Mouse (Mus musculus) lung, embryonic 15.5 days (tissue): ENCODE measurements around the gene Gatd1. TPM values are rescaled to one million over a fixed set of nuclear protein-coding genes. Genes with fewer than 3 reads are reported as not detected.

ENCODE experiments used
- ATAC-seq: fragments of 200-750 bp; cut with Nextera tagmentation; 2 replicates; pipeline ENCODE4 v1.8.0; 2017; ENCODE audit warnings: moderate number of reproducible peaks, borderline replicate concordance; ENCODE audit not compliant: low FRiP score, low TSS enrichment; ENCODE audit errors: extremely low read depth
- H3K27ac ChIP-seq: fragments of 300-500 bp; sonication (generic); 2 replicates; pipeline ENCODE4 v1.5.1; 2015; ENCODE audit warnings: moderate library complexity, mild to moderate bottlenecking, inconsistent platforms
- H3K27me3 ChIP-seq: fragments of 300-500 bp; sonication (generic); 2 replicates; pipeline ENCODE4 v1.6.1; 2015; ENCODE audit warnings: inconsistent platforms
- H3K36me3 ChIP-seq: fragments of 300-500 bp; sonication (generic); 2 replicates; pipeline ENCODE4 v1.6.1; 2015; ENCODE audit warnings: inconsistent platforms
- H3K4me1 ChIP-seq: fragments of 300-500 bp; sonication (generic); 2 replicates; pipeline ENCODE4 v1.6.1; 2015; ENCODE audit warnings: inconsistent platforms
- H3K4me2 ChIP-seq: fragments of 300-500 bp; sonication (generic); 2 replicates; pipeline ENCODE4 v1.6.1; 2015; ENCODE audit warnings: inconsistent platforms, mild to moderate bottlenecking, moderate library complexity
- H3K4me3 ChIP-seq: fragments of 300-500 bp; sonication (generic); 2 replicates; pipeline ENCODE4 v1.5.1; 2015; ENCODE audit warnings: mild to moderate bottlenecking, inconsistent platforms
- H3K9ac ChIP-seq: fragments of 300-500 bp; sonication (generic); 2 replicates; pipeline ENCODE4 v1.6.1; 2015; ENCODE audit warnings: inconsistent platforms
- H3K9me3 ChIP-seq: fragments of 300-500 bp; sonication (generic); 2 replicates; pipeline ENCODE4 v1.6.1; 2016; ENCODE audit warnings: inconsistent platforms
- WGBS: fragments of 180-500 bp; shearing (Covaris S2); methylation state at CpG from one replicate; pipeline ENCODE4 v1.1.7; 2015; 5-methylcytosine and 5-hydroxymethylcytosine counted together
- polyA plus RNA-seq: library from polyadenylated mRNA; unstranded; fragments of >200 nt; fragmentation: Nextera tagmentation; extraction: Ambion mirVana; gene quantifications from 2 replicates; pipeline ENCODE4 v1.2.1, GENCODE M21; 2015

The Gatd1 gene
- polyA plus RNA-seq = 50.8 and 51.8 TPM in 2 replicates

DNA sequence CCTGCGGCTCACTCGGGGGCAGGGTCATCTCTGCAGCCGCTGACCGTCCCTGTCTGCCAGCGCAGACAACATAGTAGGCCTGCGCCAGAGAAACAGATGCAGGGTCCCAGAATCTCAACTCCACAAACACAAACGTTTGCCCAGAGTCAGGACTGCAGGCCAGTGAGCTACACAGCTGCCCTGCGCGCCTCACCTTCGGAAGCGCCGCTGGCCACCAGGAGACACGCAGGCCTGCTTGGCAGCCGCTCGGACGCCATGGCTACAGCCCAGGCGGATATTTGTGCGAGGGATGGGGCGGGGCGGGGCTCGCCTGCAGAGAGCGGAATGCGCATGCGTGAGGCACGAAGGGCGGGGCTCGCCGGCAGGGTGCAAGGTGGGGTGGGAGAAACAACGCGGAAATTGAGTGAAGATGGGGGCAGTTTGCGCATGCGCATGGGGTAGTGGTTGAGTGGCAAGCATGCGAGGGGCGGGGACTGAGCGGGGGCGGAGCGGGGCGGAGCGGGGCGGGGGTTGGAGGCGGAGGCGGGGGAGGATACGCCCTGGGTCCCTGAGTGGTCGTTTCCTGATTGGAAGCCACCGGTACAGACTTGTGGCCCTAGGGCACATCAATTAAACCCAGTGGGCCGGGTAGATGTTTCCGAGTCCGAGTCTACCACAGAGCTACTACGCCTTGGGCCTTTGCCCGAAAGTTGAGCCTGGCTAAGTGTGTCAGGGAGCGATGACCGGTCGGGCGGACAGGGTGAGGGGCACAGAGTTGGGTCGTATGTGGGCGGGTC, at the start of gene Gatd1:
Gene Gatd1, minus strand, starts transcription at position 328 of the 776 bp plus-strand sequence.
- peak within 1 kb of the TSS; percentile 77 for H3K27ac ChIP-seq
- ATAC-seq = peak; percentile 92
- H3K36me3 ChIP-seq = peaks cover 16% of the 10 kb centered on the region
- peak within 1 kb of the TSS; percentile 89 for H3K9ac ChIP-seq
- H3K4me3 ChIP-seq = peak within 1 kb of the TSS; percentile 85
- H3K4me1 ChIP-seq = peaks cover 19% of the 10 kb centered on the region
- WGBS = under 1% methylated on average over 56 of the region's 56 CpGs
- no peaks in the 10 kb centered on the region for H3K27me3 ChIP-seq
- H3K4me2 ChIP-seq = peak within 1 kb of the TSS; percentile 87
- no peaks in the 10 kb centered on the region for H3K9me3 ChIP-seq

DNA sequence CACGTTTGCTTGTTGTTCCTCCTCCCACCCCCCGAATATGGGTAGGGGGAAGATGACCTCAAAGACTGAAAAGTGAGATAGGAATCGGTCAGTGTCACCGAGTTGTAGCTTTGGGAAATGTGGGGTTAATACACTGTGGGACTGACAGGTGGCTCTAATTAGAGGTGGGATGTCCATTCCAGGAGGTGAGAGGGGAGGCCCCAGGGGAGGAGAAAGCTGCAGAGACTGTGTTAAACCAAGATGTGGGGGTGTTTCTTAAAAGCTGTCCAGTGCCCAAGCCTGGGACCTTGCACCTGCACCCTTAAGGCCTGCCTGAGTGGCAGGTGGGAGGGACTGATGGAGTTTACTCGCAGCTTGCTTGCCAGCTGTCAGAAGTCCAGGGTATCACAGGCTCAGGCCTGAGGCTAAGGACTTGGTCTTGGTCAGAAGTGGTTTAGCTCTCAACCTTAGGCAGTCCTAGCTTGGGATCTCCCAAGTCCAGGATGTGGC, 48.4 kb upstream of the Gatd1 start:
- H3K36me3 ChIP-seq = 0 out of 2 replicates have a peak, but pooled peaks cover 3% of the 10 kb centered on the region
- H3K4me1 ChIP-seq = peaks cover 66% of the 10 kb centered on the region
- peaks cover 55% of the 10 kb centered on the region for H3K27me3 ChIP-seq
- WGBS = 14% methylated on average over 5 of the region's 5 CpGs
- H3K4me3 ChIP-seq = peak overlapping the region; percentile 51
- peak overlapping the region; percentile 61 for H3K9ac ChIP-seq
- H3K9me3 ChIP-seq = no peaks in the 10 kb centered on the region
- H3K27ac ChIP-seq = 0 out of 2 replicates have a peak overlapping the region, but pooled peaks have one; percentile 53
- ATAC-seq = no peak
- H3K4me2 ChIP-seq = peak overlapping the region; percentile 91

DNA sequence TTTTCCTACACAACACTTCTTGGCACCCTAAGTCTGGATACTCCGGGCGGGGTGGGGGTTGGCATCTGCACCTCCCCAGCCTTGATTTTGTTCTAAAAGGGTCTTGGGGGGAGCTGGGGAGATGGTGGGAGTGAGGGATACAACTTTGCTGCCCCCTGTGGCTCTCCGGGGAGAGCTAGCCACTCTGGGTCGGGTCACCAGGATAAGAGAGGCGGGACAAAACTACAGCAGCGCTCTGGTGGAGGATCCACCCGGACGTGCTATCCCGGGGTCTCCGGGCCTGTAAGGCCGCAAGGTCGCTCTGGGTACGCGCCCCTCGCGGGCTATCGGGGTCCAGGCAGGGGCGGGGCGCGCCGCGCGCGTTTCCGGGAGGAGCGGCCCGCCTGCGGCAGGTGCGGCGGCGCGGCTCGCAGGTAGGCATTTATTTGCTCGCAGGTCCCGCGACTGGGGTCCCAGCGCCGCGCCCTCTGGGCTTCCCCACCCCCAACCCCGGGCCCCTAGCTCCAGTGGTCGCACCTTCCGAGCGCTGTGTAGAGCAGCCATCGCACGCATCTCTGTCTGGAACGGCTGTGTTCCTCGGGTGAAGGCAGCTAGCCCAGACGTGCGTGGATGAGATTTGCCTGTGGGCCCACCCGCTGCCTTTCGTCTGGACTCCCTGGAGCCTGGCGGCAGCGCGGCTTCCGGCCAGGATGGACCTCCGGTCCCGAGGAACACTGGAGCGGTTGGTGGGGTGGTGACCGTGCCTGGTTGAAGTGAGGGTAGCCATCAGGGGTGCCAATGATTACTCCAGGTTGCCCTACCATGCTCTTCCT, 47.8 kb upstream of the Gatd1 start:
- Histone ChIP-seq H3K9me3 (no peaks in the 10 kb centered on the region), H3K4me2 (peak overlapping the region; percentile 91), H3K4me3 (peak overlapping the region; percentile 51), H3K27ac (peak overlapping the region; percentile 53), H3K9ac (peak overlapping the region; percentile 61), H3K27me3 (peaks cover 55% of the 10 kb centered on the region), H3K4me1 (peaks cover 62% of the 10 kb centered on the region), H3K36me3 (0 out of 2 replicates have a peak, but pooled peaks cover 3% of the 10 kb centered on the region)
- no peak for ATAC-seq
- 3% methylated on average over 59 of the region's 59 CpGs for WGBS

DNA sequence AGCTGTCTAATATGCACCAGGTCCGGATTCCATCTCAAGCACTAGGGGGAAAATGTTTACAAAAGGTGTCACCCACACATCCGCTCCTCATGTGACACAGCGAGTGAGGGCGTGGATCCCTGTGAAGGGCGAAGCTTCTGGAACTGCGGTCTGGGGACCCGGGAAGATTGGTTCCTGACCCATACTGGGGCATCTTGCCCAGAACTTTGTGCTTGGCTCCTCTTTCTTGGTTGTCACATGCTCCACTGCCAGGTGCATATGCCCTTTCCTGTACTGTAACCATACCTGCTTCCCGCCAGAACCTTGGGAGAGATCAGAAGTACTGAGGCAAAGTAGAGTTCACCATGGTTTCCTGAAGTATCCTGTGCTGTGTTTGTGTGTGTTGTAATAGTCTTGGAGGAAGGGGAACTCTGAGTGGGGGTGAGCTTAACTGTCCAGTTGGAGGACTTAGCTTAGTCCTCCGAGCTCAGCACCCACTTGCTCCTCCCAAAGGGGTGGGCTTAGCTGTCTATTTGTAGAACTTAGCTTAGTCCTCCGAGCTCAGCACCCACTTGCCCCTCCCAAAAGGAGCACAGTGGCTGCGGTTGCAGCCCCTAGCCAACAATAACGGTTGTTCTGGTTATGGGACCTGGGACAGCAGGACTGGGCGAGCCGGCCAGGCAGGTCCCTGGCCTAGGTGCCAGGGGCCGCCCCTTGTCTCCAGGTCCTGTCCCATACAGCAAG, 46.6 kb upstream of the Gatd1 start, which contains the start of gene Cracr2b:
Gene Cracr2b, plus strand, starts transcription at position 704 of the 723 bp plus-strand sequence.
- H3K4me1 ChIP-seq = peaks cover 65% of the 10 kb centered on the region
- no peaks in the 10 kb centered on the region for H3K9me3 ChIP-seq
- H3K27ac ChIP-seq = peak within 1 kb of the TSS; percentile 53
- peak within 1 kb of the TSS; percentile 61 for H3K9ac ChIP-seq
- H3K4me3 ChIP-seq = peak within 1 kb of the TSS; percentile 51
- H3K4me2 ChIP-seq = peak within 1 kb of the TSS; percentile 91
- H3K36me3 ChIP-seq = 0 out of 2 replicates have a peak, but pooled peaks cover 3% of the 10 kb centered on the region
- no peak for ATAC-seq
- WGBS = 39% methylated on average over 15 of the region's 15 CpGs
- H3K27me3 ChIP-seq = peaks cover 55% of the 10 kb centered on the region

DNA sequence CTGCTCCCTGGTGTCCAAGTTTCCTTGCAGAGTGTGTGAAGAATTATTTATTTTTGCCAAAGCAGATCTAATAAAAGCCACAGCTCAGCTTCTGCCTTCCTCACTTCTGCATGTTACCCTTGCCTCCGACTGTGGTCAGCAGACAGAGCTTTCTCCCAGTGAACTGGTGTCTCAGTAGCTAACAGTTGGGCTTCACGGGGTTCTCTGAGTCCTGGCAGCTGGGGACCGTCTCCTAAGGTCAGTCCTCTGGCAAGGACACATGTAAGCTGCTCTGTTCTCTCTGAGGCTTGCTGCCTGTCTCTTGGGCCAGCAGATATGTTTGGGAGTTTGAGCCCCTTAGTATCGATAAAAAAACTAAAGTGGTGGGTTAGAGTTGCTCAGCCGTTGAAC, 46.1 kb upstream of the Gatd1 start:
- Histone ChIP-seq H3K9me3 (no peaks in the 10 kb centered on the region), H3K9ac (no peak overlapping the region), H3K4me3 (no peak overlapping the region), H3K27ac (no peak overlapping the region), H3K4me1 (peaks cover 63% of the 10 kb centered on the region), H3K4me2 (no peak overlapping the region), H3K36me3 (0 out of 2 replicates have a peak, but pooled peaks cover 3% of the 10 kb centered on the region), H3K27me3 (peaks cover 53% of the 10 kb centered on the region)
- ATAC-seq = no peak
- WGBS = 37% methylated on average over 5 of the region's 5 CpGs

DNA sequence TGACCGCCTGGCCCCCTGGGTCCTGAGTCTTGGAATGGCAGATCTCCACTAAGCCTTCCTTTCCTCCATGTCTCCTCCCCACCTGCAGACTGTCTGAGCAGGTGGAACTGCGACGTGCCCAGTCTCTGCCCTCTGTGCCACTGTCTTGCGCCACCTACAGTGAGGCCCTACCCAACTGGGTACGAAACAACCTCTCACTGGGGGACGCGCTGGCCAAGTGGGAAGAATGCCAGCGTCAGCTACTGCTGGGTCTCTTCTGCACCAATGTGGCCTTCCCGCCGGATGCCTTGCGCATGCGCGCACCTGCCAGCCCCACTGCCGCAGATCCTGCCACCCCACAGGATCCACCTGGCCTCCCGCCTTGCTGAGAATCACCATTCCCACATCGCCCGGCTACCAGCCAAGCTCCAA, 45.4 kb upstream of the Gatd1 start:
- Histone ChIP-seq H3K9ac (no peak overlapping the region), H3K4me2 (no peak overlapping the region), H3K27ac (no peak overlapping the region), H3K4me3 (no peak overlapping the region), H3K9me3 (no peaks in the 10 kb centered on the region), H3K27me3 (peaks cover 46% of the 10 kb centered on the region), H3K36me3 (0 out of 2 replicates have a peak, but pooled peaks cover 3% of the 10 kb centered on the region), H3K4me1 (peaks cover 62% of the 10 kb centered on the region)
- 89% methylated on average over 17 of the region's 17 CpGs for WGBS
- ATAC-seq = no peak

DNA sequence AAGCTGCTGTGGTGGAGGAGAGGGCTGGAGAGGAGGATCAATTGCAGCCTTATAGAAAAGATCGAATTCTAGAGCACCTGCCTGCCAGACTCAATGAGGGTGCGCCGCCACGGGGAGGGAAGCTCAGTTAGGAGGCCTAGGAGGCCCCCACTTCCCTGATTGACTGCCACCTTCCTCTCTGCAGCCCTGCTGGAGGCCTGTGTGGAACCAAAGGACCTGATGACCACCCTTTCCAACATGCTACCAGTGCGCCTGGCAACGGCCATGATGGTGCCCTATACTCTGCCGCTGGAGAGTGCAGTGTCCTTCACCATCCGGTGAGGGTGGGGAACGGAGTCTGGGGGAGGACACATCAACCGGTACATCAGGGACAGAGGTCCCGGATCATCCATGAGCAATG, 44.7 kb upstream of the Gatd1 start:
- H3K4me1 ChIP-seq = peaks cover 59% of the 10 kb centered on the region
- no peak overlapping the region for H3K9ac ChIP-seq
- H3K4me2 ChIP-seq = no peak overlapping the region
- H3K27me3 ChIP-seq = peaks cover 40% of the 10 kb centered on the region
- H3K9me3 ChIP-seq = no peaks in the 10 kb centered on the region
- H3K4me3 ChIP-seq = no peak overlapping the region
- no peak overlapping the region for H3K27ac ChIP-seq
- ATAC-seq = no peak
- H3K36me3 ChIP-seq = 0 out of 2 replicates have a peak, but pooled peaks cover 3% of the 10 kb centered on the region
- 88% methylated on average over 11 of the region's 11 CpGs for WGBS

DNA sequence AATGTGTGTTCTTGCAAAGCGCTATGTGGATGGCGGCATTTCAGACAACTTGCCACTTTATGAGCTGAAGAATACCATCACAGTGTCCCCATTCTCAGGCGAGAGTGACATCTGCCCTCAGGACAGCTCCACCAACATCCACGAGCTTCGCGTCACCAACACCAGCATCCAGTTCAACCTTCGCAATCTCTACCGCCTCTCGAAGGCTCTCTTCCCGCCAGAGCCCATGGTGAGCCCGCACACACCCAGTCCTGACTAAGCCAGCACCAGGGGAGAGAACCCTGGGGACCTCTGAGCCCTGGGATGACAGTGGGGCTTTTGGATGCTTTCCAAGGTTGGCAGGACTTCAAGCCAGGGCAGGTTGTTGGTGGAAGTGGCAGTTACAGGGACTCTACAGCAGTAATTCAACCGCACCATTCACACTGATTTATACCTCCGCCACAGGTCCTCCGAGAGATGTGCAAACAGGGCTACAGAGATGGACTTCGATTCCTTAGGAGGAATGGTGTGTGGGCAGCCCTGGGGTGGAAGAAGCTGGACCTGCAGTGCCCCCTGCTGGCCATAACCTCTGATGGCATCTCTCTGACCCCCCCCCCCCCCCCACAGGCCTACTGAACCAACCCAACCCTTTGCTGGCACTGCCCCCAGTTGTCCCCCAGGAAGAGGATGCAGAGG, 44.2 kb upstream of the Gatd1 start:
- peaks cover 61% of the 10 kb centered on the region for H3K4me1 ChIP-seq
- WGBS = 72% methylated on average over 15 of the region's 15 CpGs

DNA sequence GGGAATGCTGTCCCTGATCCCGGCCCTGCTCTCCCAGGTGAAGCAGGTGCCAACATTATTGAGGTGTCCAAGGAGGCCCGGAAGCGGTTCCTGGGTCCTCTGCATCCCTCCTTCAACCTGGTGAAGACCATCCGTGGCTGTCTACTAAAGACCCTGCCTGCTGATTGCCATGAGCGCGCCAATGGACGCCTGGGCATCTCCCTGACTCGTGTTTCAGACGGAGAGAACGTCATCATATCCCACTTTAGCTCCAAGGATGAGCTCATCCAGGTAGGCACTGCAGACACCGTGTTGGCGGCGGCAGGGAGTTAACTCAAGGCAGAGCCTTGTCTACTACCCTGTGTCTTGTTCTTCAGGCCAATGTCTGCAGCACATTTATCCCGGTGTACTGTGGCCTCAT, 43.3 kb upstream of the Gatd1 start:
- peaks cover 25% of the 10 kb centered on the region for H3K27me3 ChIP-seq
- H3K27ac ChIP-seq = no peak overlapping the region
- 89% methylated on average over 14 of the region's 14 CpGs for WGBS
- H3K4me3 ChIP-seq = no peak overlapping the region
- H3K4me2 ChIP-seq = no peak overlapping the region
- H3K4me1 ChIP-seq = peaks cover 57% of the 10 kb centered on the region
- H3K9me3 ChIP-seq = no peaks in the 10 kb centered on the region
- no peak for ATAC-seq
- no peak overlapping the region for H3K9ac ChIP-seq
- H3K36me3 ChIP-seq = 0 out of 2 replicates have a peak, but pooled peaks cover 5% of the 10 kb centered on the region

More for the DNA sequence above, 44.2 kb upstream of the Gatd1 start:
- H3K27ac ChIP-seq = no peak overlapping the region
- no peak for ATAC-seq
- 0 out of 2 replicates have a peak, but pooled peaks cover 3% of the 10 kb centered on the region for H3K36me3 ChIP-seq
- H3K4me3 ChIP-seq = no peak overlapping the region
- no peaks in the 10 kb centered on the region for H3K9me3 ChIP-seq
- H3K9ac ChIP-seq = no peak overlapping the region
- H3K4me2 ChIP-seq = no peak overlapping the region
- H3K27me3 ChIP-seq = peaks cover 34% of the 10 kb centered on the region

DNA sequence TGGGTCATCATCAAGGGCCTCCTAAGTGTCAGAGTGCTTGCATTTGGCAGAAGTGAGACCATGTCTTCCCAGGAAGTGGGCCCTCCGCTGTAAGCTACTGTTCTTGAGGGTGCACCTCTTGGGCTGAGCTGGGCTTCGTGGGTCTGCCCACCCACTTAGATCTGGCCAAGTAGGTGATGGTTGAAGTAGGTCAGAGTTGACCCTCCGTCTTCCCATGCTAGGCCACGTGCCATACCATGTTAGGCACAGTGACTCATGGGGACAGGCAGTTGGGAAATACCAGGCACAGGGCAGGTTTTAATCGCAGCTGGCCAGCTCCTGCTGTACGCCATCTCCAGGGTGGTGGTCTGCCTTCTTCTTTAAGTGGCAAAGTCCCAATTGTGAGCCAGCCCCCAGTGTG, 42.8 kb upstream of the Gatd1 start:
- Histone ChIP-seq H3K9me3 (no peaks in the 10 kb centered on the region), H3K27ac (no peak overlapping the region), H3K36me3 (peaks cover 10% of the 10 kb centered on the region), H3K9ac (no peak overlapping the region), H3K4me2 (peak overlapping the region; percentile 89; the same call in 1 of the 2 replicates), H3K4me3 (peak overlapping the region; percentile 68; the same call in 1 of the 2 replicates), H3K4me1 (peaks cover 52% of the 10 kb centered on the region), H3K27me3 (peaks cover 21% of the 10 kb centered on the region)
- WGBS = 81% methylated on average over 6 of the region's 6 CpGs
- ATAC-seq = no peak
